Mouse (Mus musculus): ENCODE results near the gene Gm9913.

The Gm9913 gene

GRCm38 (mm10) chr2:125496696-125497095, 8.2 kb upstream of the Gm9913 start:
- no peak for DNase-seq (ENCODE audit: low read depth, low spot score)

GRCm38 (mm10) chr2:125498216-125498615, 6.7 kb upstream of the Gm9913 start:
- DNase-seq (ENCODE audit: low read depth, low spot score): no peak

GRCm38 (mm10) chr2:125501526-125501925, 3.4 kb upstream of the Gm9913 start:
- no peak for DNase-seq (ENCODE audit: low read depth, low spot score)

DNA sequence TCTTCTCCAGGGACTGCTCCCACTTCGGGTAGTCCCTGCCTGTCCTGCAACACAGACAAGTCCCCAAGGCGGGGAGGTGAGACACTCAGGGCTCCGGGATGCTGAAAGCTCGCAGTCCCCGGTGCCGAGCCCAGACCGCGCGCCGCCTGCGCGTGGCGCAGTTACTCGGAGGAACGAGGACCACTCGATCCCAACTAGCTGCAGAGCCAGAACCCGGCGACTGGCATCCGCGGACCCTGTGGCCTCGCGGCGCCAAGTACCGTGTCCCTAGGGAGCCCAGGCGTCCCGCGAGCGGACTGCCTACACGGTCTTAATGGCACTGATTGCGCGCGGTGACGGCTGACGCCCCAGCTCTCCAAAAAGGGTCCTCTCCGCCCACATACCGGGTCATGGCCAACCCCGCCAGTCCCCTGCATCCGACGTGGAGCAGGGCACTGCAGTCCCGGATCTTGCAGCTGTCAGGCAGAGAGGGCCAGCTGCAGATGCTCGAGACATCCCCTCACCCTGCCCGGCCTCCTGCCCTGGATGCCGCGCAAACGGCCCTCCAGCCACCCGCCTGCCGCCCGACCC, 942 bp downstream of the Gm9913 start:
- DNase-seq (ENCODE audit: low read depth, low spot score): peak; percentile 17

DNA sequence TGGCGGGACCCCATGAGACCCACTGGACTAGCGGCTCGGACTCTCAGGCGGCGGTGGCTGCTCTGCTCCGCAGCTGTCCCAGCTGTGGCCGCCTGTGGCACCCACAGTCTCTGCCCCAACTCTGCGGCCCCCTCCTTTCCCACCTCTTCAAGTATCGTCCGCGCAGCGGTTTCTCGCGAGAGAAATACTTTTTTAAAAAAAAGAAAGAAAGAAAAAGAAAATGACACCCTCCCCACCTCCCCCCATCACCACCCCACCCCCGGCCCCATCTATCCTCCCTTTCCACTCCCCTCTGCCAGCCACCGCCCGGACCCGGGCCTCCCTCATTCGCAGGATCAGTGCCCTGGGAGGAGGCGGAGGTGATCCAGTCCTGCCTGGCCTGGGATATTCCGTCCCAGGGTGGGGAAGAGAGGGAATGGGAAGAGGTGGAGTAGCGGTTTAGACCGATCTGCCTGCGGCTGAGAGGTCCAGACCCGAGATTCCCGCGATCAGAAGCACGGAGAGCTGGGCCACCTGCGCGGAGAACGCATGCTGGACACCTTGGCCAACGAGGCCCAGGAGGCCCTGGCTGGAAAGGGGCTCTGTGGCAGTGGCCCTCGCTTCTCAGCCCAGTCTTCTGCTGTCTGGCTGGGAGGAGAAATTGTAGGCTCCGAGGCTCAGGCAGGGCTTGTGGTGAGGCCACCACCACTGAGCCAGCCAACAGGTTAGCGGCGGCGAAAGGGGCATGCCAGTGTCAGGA, 1.6 kb downstream of the Gm9913 start:
- peak; percentile 9 for DNase-seq (ENCODE audit: low read depth, low spot score)

DNA sequence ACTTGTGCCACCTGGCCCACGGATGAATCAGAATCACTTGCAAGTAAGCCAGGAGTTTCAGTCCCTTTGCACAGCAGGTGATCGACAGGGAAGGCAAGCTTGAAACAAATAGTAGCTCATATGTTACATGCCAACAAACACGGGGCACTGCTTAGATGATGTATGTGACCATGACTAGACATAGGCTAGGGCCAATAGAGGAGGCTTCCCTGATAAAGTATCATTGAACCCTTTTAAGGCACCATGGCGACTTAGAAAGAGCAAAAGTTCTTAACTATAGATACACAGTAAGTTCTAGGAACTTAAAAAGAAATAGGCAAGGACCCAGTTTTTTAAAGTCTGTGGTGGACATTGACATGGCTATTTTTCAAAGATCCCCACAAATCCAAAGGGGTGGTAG, 3.0 kb downstream of the Gm9913 start, which contains the start of gene Fbn1:
Fbn1 (minus strand) TSS at position 101 of the 400 bp plus-strand sequence.
- no peak for DNase-seq (ENCODE audit: low read depth, low spot score)

- DNase-seq (ENCODE audit: low read depth, low spot score): no peak
Measured at GRCm38 (mm10) chr2:125508381-125508780, 3.5 kb downstream of the Gm9913 start.

DNA sequence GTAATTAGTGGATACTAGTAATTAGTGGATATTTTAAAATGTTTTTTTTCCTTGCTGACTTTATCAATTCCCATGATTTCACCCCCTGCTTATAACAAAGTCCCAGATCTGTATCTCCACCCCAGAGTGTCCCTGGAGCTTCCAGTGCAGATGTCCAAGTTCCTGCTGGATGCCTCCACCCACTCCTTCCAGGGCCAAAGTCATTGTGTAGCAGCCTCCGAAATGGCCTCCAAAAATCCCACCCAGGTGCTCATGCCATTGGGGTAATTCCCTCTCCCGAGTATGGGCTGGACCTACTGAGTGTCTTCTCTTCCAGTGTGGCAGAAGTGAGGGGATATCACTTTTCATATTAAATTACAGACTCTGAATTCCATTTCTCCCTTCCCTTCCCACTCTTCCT, 5.9 kb downstream of the Gm9913 start:
- DNase-seq (ENCODE audit: low read depth, low spot score): no peak

GRCm38 (mm10) chr2:125511898-125512297, 7.0 kb downstream of the Gm9913 start:
- DNase-seq (ENCODE audit: low read depth, low spot score): no peak

- DNase-seq (ENCODE audit: low read depth, low spot score): no peak
Measured at GRCm38 (mm10) chr2:125512544-125512943, 7.7 kb downstream of the Gm9913 start.

- DNase-seq (ENCODE audit: low read depth, low spot score): no peak
Measured at GRCm38 (mm10) chr2:125514391-125514790, 9.5 kb downstream of the Gm9913 start.

- no peak for DNase-seq (ENCODE audit: low read depth, low spot score)
Measured at GRCm38 (mm10) chr2:125515291-125516057, 10.6 kb downstream of the Gm9913 start.

- no peak for DNase-seq (ENCODE audit: low read depth, low spot score)
Measured at GRCm38 (mm10) chr2:125516594-125516993, 11.7 kb downstream of the Gm9913 start.

DNA sequence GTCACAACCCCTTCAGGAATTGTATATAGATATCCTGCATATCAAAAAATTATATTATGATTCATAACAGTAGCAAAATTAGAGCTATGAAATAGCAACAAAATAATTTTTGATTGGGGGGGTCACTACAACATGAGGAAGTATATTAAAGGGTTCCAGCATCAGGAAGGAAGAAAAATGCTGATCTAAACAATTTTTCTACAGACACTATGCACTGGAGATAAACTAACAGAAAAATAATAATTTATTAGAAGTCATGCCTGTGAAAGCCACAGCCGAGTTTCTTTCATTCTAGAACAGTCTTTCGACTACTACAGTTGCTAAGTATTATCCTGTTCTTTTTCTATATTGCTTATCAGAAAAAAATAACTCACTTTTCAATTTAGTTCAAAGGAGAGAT, 20.6 kb downstream of the Gm9913 start:
- DNase-seq (ENCODE audit: low read depth, low spot score): no peak

DNA sequence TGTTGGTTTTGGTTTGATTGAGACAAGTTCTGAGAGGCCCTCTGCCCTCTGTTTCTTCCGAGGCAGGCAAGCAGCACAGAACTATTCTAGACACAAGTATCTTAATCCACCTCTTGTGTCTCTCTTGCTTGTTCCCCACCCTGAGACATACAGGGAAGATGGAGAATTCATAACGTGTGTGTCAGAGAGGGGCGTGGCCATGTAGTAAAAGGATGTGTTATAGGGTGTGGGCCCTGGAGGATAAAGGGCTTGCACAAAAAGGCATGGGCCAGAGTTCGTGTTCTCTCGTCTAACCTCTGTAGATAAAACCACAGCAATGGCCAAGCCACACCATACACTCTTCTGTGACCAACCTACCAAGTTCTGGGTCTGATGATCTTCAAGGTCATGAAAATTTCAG, 21.7 kb downstream of the Gm9913 start:
- DNase-seq (ENCODE audit: low read depth, low spot score): no peak

DNA sequence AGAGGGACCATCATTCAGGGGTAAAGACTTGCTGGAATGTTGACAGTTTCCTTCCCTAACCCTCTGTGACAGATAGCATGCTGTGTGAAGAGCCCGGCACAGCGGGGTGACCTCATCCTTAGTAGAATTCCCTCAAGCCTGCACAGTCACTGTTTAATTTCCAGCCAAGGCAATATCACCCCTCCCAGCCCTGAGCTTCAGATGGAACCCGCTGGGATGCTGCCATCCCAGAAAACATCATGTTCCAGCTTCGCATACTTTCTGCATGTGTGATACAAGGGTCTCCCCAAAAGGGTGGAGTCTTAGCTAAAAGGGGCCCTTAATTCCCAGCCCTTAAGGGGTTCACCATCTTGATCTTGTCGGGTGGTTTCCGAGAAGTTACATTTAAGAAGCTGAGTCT, 25.8 kb downstream of the Gm9913 start:
- DNase-seq (ENCODE audit: low read depth, low spot score): no peak

- no peak for DNase-seq (ENCODE audit: low read depth, low spot score)
Measured at GRCm38 (mm10) chr2:125539640-125540039, 34.8 kb downstream of the Gm9913 start.

DNA sequence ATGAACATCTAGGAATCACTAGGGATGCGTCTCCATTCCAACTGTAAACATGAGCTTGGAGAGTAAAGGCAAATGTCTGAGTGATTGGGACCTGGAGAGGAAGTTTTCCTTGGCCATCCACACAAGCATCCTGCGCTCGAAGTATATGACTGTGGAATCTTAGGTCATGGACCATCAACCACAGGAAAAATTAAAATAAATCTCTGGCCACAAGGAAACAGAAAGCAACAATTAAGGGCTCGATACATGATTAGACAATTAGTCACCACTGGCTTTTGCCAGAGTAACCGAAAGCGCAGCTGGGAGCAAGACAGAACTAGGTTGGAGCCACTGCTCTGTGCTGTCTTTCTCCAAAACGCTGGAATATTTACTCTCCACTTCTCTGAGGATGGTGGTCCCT, 35.7 kb downstream of the Gm9913 start:
- DNase-seq (ENCODE audit: low read depth, low spot score): no peak

DNA sequence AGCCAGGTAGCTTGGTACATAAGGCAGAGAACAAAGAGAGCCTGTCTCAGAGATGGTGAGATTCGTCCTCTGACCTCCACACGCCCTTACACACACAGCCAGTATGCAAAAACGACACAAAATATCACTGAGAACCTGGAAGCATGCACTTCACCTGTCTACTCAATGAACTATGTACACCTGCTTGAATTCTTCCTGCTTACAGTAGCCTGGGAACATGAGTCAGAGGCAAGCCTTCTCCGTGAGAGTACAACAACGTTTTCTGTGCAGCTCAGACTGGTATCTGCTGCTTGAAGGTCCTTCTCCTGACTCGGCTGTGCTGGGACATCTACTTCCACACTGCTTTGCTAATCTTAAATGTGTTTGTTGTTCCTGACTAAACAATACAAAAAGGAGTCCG, 36.6 kb downstream of the Gm9913 start:
- DNase-seq (ENCODE audit: low read depth, low spot score): no peak

DNA sequence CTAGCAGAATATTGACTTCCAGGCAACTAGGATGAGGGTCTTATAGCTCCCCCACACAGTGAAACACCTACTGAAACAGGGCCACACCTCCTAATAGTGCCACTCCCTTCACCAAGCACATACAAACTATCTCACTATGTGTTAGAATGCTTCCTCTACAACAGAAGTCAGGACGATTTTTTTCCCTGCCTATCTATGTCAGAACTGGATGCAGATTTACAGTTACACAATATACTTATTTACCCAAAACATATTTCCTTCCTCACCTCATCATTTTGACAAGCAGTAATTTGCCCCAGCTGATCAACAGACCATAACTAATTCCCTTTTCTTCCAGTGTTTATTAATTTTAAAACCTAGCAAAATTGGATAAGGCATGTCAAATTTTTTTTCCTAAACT, 38.8 kb downstream of the Gm9913 start:
- no peak for DNase-seq (ENCODE audit: low read depth, low spot score)

- DNase-seq (ENCODE audit: low read depth, low spot score): no peak
Measured at GRCm38 (mm10) chr2:125544986-125545385, 40.1 kb downstream of the Gm9913 start.

GRCm38 (mm10) chr2:125548806-125549578, 44.1 kb downstream of the Gm9913 start:
- DNase-seq (ENCODE audit: low read depth, low spot score): no peak

Data from retina, postnatal 7 days (tissue).